Mouse (Mus musculus) neural tube, embryonic 10.5 days (tissue): ENCODE results near the gene Fuca1.
A peak's percentile ranks its signal among the peaks of the same experiment; 100 is the strongest.

Experiments
- DNase-seq: peaks from one replicate; pipeline ENCODE4 v3.0.0-alpha.2; 2017; ENCODE audit warnings: low spot score; ENCODE audit errors: extremely low spot score

Fuca1 gene

GRCm38 (mm10) chr4:135920304-135921241 lies at the start of gene Fuca1:
Gene Fuca1 (plus strand): TSS chr4:135920735.
- DNase-seq: peak; percentile 93

GRCm38 (mm10) chr4:135872015-135872414 lies 48.5 kb upstream of the Fuca1 start:
- DNase-seq: peak; percentile 15

- DNase-seq: peak; percentile 51
Measured at GRCm38 (mm10) chr4:135872589-135873391, 47.7 kb upstream of the Fuca1 start.

GRCm38 (mm10) chr4:135873526-135874202 lies 46.9 kb upstream of the Fuca1 start, which contains the start of gene Pnrc2:
Gene Pnrc2 (minus strand): TSS chr4:135873850.
- peak; percentile 98 for DNase-seq

GRCm38 (mm10) chr4:135874564-135875535 lies 45.7 kb upstream of the Fuca1 start:
- DNase-seq: peak; percentile 23

GRCm38 (mm10) chr4:135875546-135875945 lies 45.0 kb upstream of the Fuca1 start:
- no peak for DNase-seq

- DNase-seq: peak; percentile 56
Measured at GRCm38 (mm10) chr4:135875991-135876582, 44.4 kb upstream of the Fuca1 start.

GRCm38 (mm10) chr4:135876583-135877020 lies 43.9 kb upstream of the Fuca1 start:
- DNase-seq: no peak

GRCm38 (mm10) chr4:135877742-135878141 lies 42.8 kb upstream of the Fuca1 start:
- peak; percentile 13 for DNase-seq

GRCm38 (mm10) chr4:135879021-135879420 lies 41.5 kb upstream of the Fuca1 start:
- peak; percentile 19 for DNase-seq

GRCm38 (mm10) chr4:135880018-135880417 lies 40.5 kb upstream of the Fuca1 start:
- DNase-seq: peak; percentile 11

- no peak for DNase-seq
Measured at GRCm38 (mm10) chr4:135880576-135880975, 40.0 kb upstream of the Fuca1 start.

GRCm38 (mm10) chr4:135882023-135882422 lies 38.5 kb upstream of the Fuca1 start:
- DNase-seq: no peak

GRCm38 (mm10) chr4:135883401-135883851 lies 37.1 kb upstream of the Fuca1 start:
- no peak for DNase-seq

- DNase-seq: no peak
Measured at GRCm38 (mm10) chr4:135883881-135884516, 36.5 kb upstream of the Fuca1 start.

GRCm38 (mm10) chr4:135884531-135884930 lies 36.0 kb upstream of the Fuca1 start:
- DNase-seq: no peak

GRCm38 (mm10) chr4:135885676-135886075 lies 34.9 kb upstream of the Fuca1 start:
- DNase-seq: no peak

GRCm38 (mm10) chr4:135886184-135886583 lies 34.4 kb upstream of the Fuca1 start:
- no peak for DNase-seq

GRCm38 (mm10) chr4:135888448-135889057 lies 32.0 kb upstream of the Fuca1 start:
- DNase-seq: no peak
